Mouse (Mus musculus) right cerebral cortex, adult 2 months (tissue): ENCODE measurements around the gene Gm20518.
A peak's percentile ranks its signal among the peaks of the same experiment; 100 is the strongest.

Source experiments
- DNase-seq, 2 experiments: peaks; one replicate each; pipeline ENCODE4 v3.0.0; 2021 to 2022; ENCODE audit warnings: low spot score in 2 of 2

Gene Gm20518

DNA sequence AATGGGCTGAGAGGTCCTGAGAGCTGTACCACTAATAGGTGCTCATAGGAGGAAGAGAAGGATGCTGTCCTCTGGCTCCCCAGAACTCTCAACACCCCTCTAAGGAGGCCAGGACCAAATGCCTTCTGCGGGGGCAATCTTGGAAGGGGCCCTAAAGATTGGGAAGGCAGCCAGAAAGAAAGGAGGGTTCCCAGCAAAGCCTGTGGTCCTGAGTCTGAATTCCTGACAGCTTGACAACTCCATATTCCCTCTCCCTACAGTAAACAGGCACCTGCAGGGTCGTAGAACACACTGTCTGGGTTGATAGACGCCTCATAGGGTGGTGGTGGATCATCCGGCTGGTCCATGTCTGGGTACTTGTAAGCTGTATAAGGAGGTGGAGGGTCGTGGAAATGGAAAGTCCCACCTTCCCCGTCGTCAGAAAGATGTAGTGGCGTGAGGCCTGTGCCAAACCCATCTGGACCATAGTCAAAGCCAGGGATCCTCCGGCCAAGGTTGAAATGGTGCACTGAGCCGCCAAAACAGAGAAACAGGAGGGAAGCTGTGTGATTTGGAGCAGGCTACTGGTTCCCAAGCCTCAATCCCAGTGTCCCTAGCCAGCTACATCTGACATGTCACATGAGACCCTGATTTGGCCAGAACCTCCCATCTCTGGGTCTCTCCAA lies 47.6 kb downstream of the Gm20518 start:
- no peak for DNase-seq

DNA sequence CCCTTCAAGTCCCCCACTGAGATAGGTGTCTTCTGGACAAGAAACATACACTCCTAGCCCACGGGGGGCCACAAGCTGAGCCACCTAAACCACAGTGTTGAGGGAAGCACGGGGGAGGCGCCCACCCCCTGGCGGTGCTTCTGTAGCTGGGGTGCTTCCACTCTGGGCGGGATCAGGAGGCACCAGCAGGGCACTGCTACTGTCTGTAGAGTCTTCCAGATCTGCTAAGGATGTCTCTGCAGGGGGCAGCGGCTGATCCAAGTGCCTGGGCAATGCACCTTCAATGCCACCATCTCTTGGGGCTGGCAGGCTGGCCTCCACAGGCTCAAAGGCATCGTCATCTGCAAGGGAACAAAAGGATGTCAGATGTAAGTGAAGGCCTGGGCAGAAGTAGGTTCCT lies 49.0 kb downstream of the Gm20518 start:
- no peak for DNase-seq

DNA sequence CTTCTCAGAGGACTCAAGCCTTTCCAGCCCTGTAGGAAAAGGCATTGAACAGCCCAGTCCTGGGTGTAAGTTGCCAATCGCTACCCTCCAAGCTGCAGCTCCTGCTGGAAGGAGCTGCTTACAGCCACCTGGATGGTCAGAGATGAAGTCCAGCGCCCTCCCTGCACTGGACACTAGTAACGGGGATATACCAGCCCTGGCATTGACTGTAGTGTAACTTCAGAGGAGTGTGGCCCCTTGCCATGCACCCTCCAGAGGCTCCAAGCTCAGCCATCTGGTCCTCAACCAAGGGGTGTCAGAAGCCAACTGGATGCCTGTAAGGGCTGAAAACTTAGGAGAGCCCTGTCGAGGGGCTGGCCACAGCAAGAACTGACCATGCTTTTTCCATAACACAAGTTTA lies 51.5 kb downstream of the Gm20518 start:
- DNase-seq = no peak

DNA sequence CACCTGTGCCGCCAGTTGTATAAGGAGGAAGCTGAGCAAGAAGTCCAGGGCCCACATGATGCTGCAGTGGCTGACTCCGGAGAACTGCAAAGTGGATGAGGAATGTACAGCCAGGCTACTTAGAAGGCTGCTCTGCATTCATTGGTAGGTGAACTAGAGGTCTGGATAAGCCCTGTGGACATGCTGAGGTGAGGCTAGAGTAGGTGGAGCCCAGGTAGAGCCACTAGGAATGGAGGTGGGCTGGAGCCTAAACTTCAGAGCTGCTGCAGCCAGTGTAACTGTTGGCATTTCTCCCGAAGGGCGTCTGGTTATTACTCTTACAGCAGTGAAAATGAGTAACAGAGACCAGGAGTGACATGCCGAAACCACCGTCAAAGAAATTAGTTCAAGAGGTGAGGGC lies 53.4 kb downstream of the Gm20518 start, which contains the start of gene Car15:
Gene Car15, minus strand, starts transcription at position 314 of the 400 bp plus-strand sequence.
- no peak for DNase-seq

DNA sequence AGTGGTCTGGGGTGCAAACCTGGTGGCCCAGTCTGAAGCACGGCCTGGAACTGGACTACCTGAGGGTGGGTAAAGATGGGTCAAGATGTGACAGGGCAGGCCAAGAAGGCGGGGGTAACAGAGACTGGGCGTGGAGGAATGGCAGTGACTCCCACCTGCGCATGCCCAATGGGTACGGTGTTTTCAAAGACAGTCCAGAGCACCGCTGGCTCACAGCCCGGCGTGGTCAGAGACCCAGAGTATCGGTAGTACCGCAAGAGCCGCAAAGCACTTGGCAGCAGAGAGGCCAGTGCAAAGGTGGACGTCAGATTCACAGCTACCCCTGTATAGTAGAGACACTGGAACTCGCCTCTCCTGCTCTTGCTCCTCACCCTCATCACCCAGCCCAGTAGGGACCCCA lies 56.0 kb downstream of the Gm20518 start:
- DNase-seq = no peak

DNA sequence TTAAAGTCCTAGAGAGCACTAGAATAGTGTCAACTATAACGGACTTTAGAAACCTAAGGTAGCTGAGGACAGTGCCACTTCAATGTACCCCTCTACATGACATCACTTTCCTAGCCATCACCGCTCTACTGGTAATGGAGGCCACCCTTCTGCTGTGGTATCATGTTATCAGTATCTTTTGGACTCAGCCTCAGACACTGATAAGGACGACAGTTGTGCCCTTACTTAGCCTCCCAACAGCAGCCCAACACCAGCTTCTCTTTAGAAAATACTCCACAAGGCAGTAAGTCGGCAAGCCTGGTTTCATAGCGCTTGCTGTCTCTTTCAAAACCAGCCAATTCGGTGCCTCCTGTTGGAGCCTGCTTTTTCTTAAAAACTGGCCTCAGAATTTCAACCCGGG lies 56.9 kb downstream of the Gm20518 start:
- no peak for DNase-seq

DNA sequence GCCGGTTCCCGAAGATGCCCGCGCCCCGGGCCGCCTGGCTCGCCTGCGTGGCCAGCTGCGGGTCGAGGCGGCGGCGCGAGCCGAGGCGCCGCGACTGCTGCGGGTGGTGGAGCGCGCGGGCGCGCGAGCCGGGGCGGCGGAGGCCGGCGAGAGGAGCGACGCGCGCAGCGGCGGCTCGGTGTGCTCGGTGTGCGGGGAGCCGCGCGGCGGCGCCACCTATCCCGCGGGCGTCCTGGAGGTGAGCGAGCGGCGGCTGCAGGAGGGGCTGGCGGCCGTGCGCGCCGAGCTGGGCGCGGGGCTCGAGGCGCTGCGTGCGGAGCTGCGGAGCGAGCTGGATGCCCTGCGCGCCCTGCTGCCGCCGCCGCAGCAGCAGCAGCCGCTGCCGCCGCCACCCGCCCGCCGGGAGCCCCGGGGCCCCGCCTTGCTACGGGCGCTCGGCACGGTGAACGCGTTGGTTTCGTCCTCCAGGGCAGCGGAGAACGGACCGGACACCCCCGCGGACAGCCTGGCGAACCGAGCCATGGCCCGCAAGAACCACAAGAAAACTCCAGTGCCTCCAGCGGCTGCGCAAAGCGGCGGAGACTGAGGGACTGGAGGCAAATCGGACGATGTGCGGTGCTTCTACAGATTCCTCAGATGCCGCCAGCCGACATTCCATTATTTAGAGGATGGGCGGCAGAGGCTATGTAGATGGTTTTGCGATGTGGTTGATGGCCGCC lies 57.6 kb downstream of the Gm20518 start:
- peak; percentile 67 for DNase-seq

DNA sequence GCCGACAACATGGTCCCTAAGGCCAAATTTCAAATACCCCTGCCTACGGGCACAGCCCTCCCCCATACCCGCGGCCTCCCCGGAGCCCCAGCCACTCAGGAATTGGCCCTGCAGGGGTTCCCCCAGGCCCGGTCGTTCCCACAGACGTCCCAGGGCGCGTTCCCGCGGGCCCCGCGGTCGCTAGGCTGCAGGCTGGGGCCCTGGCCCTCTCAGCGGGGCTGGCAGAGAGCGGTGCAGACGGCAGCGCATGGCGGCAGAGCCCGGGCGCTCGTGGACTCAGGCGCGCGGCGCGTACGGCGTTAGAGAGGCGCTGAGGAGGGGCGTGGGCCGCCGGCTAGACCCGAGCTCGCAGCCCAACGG lies 58.2 kb downstream of the Gm20518 start:
- DNase-seq = peak; percentile 40 to 62

DNA sequence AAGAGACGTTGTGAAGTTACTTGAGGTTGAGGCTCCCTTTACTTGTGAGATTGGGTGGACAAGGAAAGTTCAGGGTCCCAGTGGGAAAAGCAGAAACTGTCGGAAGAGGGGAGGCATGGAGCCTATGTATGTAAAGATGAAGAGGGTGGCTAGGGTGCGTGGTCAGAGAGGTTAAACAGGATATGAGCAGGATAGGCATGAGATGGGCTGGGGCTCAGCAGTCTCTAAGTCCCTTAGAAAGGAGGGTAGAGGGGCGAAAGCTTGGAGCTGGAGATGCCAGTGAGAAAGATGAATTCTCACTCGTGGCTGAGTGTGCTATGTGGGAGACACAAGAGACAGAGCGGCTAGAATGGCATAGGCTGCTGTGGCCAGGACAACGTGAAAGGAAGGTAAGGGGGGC lies 58.6 kb downstream of the Gm20518 start, which contains the start of gene B830017H08Rik:
Gene B830017H08Rik, plus strand, starts transcription at position 301 of the 400 bp plus-strand sequence.
- no peak for DNase-seq

DNA sequence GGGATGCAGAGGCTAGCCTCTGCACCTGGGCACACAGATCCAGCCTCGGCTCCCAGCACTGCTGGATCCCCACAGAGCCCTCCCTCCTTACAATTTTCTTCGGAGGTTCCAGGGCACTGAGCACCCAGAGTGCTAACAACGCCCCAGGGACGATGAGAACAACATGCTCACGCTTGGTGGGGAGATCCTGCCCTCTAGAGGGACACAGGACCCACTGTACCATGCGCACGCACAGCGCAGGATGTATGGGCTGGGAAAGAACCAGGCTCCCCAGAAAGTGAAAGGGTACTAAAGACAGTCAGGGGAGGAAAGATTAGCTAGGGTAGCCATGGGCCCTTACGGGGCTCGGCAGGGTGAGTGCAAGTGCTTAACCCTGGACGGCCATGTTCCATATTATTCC lies 59.7 kb downstream of the Gm20518 start:
- no peak for DNase-seq

DNA sequence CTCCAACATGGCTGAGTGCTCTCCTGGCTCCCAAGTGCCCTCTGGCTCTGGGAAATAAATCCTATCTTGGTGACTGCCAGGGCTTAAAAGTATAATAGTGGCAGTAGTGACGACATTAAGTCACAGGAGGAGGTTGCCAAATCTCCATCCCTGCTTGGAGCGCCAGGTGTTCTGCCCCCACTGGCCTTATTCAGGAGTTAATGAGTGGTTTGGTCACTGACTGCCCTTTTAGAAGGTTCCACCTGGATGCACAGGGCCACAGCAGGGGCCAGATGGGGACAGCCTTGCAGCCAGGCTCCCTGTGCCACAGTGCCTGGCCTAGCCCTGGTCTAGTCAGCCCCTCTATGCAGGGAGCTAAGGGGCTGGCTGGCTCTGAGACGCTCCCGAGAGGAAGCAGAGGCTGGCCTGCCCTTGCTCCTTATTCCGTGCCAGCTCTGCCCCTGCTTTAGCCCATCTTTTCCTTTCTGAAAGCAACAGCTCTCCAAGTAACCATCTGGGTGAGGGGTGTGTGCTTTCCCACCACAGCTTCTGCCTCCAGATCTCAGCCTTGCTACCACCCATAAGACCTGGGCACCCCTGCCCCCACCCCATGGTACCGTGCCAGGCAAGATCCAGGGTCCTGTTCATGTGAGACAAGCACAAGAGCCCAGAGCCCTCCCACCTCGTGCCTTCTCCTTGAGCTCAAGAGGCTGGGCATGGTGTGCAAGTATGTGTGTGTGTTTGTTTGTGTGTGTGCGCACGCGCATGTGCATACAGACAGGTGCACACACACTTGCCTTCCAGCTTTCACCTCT lies 60.9 kb downstream of the Gm20518 start:
- no peak for DNase-seq

DNA sequence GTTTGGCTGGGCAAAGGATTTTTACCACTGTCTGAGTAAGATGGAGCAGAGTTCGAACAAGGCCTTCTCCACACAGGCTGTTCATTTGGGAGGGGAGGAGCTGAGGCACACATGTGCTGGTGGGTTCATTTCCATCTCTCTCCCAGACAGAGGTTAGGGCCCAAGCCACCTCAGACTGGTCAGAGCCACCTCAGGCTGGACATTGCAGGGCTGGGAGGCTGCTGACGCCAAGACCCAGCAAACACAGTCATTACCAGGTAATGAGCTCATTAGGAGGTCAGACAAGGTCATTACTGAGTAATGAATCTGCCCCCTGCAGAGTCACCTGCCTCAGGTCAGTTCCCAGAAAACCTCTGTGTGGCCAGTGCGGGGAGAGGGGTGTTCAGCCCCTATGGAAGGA lies 62.6 kb downstream of the Gm20518 start:
- DNase-seq = no peak

DNA sequence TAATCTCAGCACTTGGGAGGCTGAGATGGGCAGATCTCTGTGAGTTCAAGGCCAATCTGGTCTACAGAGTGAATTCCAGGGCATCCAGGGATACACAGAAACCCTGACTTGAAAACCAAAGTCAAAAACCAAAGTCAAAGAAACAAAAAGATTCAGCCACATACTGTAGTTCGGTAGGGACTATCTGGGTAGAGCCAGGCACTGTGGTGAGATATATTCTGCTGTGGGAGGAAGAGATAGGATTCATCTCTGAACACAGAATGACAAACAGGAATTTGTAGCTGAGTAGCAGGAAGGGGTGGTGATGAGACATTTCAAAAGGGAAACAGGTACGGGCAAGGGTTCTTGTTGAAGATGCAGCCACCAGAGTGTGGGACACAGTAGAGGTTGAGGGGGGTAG lies 63.2 kb downstream of the Gm20518 start:
- DNase-seq = no peak

DNA sequence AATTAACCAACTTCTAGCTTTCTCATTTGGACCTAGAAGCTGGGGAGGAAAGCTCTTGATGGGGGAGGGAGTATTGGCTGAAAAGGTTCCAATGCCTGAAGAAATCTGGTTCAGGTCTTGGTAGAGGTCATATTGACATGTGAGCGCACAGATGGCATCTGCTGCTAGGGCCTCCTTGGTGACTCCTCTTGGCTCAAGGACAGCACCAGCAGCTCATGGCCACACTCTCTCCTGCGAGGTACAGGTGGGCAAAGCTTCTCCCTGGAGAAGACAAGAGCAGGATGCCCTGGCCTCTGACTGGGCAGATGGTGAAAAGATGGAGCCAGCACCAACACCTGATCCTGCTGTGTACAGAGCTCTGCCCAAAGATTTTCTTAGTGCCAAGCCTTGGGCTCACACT lies 65.0 kb downstream of the Gm20518 start:
- DNase-seq = no peak

DNA sequence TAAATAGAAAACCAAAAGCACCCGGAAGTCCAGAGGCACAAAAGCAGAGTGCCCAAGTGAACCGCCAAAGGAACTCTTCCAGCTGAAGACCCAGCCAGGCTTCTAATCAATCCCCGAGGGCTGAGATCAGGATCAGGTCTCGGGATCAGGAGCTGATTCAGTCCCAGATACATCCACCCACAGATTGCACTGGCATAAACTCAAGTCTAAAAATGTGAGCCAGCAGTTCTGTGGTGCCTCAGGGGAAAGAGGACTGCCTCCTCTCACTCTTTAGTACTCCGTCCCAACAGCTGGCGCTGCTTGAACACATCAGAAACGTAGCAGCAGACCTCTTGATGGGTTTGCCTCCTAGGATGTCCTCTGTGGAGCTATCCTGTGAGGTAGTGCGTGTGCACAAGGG lies 74.9 kb downstream of the Gm20518 start:
- DNase-seq = no peak

DNA sequence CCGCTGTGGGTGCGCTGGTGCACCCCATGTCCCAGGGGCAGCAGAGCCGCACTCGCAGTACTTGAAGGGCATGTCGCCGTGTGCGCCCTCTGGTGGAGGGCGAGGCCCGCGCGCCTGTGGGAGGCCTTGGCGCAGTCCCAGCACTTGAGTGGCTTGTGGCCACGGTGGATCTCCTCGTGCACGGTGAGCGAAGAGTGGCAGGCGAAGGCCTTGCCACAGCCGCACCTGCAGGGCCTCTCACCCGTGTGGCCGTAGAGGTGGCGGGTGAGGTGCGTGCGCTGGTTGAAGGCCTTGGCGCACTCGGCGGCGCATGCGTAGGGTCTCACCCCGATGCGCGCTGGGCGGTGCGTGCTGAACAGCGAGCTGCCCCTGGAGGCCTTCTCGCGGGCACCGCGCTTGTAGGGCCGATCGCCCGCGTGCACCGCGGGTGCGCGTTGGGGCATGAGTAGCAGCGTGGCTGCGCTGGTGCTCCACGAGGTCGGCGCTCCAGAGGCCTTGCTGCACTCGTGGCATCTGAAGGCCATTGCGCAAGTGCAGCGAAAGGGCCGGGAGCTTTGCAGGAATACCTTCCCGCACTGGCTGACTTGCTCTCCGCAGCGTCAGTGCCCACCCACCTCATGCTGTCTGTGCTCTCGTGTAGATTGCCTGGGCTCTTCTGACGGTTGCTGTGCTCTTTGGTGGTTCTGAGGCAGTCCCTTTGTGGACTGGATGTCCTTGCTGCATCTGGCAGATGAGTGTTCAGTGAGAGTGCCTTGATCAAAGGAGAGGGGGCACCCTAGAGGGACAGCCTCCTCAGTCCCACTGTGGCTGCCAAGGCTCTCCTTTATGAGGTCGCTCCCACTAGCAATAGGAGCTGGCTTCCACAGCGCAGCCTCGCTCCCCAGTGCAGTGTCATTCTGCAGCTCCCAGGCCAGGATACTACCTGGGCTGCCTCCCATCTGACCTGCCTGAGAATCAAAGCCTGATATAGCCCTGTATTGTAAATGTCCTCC lies 75.8 kb downstream of the Gm20518 start:
- DNase-seq = peak; percentile 59 to 75

DNA sequence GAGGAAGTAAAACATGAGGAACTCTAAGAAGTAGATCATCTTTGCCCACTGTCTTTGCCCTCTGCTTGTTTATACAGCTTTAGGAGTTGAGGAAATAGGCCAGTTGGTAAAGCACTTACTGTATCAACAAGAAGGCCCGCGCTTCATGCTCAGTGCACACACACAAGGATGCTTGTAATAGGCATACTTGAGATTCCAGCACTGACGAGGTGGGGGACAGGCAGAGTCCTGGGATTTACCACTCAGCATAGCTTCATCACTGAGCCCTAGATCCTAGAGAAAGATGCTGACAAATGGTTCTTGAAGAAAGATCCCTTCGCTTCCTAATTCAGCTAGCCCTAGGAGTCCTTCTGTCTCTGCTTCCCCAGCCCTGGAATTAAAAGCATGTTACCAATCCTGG lies 78.3 kb downstream of the Gm20518 start:
- no peak for DNase-seq

DNA sequence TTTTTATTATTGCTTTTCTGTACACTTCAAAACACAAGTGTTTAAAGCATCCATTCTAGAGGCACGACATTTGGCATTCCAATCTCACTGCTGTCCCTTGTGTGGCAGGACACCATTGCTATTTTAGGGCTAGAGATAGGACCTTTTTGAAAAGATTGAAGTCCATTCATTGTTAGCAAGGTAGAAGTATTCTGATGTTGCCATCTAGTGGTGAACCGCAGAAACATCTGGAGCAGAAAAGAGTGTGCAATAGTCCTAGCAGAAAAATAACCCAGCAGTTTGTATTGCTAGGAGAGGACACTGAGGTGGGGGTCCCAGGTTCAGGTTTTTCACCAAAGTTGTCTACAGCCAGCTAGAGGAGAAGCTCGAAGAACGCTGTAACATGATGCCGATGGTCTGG lies 79.4 kb downstream of the Gm20518 start:
- peak; percentile 51 to 58 for DNase-seq

DNA sequence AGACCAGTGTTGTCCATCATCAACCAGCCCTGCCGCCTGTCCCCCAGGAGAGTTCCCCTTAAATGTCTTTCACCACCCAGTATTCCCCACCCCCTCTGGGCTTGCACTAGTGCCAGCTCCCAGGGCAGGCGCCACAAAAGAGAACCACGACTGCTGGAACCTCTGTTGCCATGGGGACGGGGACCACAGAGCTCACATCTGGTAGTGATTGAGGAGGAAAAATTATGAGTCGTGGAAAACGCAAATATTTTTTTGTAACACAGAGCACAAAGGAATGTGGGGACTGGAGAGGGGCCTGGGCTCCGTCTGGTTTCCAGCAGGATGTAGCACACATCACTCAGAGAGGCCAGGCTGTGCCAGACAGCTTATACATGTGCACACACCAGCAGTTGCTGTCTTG lies 81.8 kb downstream of the Gm20518 start:
- no peak for DNase-seq

DNA sequence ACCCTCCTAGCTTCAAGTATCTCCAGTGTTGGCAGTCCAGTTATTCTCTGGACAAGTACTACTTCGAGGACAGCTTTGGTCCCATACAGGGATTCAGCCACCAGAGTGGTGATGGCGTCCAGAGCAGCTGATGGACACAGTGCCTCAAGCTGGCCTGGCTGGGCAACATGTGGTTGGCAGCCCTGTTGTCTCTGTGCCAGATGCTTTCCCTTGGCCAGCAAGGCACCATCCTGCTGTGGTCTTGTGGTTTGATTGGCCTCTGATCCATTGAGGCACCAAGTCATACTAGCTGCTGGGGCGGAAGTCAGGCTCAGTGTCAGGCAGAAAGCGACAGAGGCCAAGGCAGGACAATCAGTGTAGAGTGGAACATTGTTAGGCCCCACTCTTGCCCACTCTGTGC lies 82.3 kb downstream of the Gm20518 start:
- no peak for DNase-seq

DNA sequence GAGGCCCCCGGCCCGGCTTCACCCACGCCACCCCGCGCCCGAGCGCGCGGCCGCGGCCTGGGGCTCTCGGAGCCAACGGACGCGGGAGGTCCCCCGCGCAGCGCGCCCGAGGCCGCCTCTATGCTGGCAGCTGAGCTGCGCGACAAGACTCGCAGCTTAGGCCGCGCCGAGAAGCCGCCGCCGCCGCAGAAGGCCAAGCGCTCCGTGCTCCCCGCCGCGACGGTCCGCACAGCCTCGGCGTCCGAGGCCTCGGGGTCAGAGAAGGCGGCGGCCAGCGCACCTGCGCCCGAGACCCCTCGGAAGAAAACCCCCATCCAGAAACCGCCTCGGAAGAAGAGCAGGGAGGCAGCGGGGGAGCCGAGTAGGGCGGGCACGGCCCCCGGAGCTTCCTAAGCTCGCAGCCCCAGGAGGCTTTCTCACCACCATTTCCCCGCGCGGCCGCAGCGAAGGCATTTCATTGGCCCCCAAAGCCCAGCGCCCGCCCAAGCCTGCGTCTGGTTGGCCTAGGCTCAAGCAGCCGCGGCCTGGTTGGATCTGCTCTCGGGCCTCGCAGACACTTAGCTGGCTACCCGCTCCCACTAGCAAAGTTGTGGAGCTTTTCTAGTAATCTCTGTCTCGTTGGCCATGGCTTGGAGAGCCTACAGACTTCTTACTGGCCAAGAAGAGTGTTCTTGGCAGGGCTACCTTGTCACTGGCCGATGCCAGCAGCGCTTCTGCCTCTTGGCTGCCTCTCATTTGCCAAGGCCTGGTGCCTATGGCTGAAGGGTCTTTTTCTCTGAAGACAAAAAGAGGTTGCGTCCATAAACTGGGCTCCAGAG lies 84.1 kb downstream of the Gm20518 start:
- peak; percentile 89 to 90 for DNase-seq
